Mouse (Mus musculus): Measurements from ENCODE around the gene Vmn1r121.
"Not testable (repeated sequence)": the region's sequence is repeated elsewhere in the genome, so short reads cannot be mapped to it uniquely, and the experiment has no call there.

Vmn1r121 gene

GRCm38 (mm10) chr7:21098413-21098812 lies at the start of gene Vmn1r121:
Vmn1r121 (minus strand) TSS chr7:21098513.
- DNase-seq (ENCODE audit: low read depth, low spot score) = not testable (repeated sequence)

DNA sequence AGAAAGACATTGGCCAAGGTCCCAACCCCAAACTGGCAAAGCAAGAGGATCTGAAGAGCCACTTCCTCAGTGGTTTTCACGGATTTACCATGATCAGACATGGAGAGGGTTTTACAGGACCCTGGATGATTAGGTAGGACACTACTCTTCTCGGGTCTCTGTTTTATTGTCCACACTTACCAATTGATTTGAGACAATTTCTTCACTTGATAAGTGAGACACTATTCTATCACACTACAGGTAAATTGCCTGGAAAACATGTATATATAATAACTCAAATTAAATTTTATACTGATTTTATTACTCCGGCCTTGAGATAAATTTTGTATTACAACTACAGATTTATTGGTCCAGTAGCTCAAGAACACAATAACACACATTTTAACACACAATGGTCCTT lies 35.7 kb upstream of the Vmn1r121 start, which contains the start of gene Vmn1r122:
Gene Vmn1r122, minus strand, starts transcription at position 101 of the 400 bp plus-strand sequence.
- DNase-seq (ENCODE audit: low read depth, low spot score) = not testable (repeated sequence)

DNA sequence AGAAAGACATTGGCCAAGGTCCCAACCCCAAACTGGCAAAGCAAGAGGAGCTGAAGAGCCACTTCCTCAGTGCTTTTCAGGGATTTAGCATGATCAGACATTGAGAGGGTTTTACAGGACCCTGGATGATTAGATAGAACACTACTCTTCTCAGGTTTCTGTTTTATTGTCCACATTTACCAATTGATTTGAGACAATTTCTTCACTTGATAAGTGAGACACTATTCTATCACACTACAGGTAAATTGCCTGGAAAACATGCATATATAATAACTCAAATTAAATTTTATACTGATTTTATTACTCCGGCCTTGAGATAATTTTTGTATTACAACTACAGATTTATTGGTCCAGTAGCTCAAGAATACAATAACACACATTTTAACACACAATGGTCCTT lies 44.6 kb downstream of the Vmn1r121 start, which contains the start of gene Vmn1r120:
Gene Vmn1r120, minus strand, starts transcription at position 101 of the 400 bp plus-strand sequence.
- DNase-seq (ENCODE audit: low read depth, low spot score) = not testable (repeated sequence)

Data from brain, embryonic 18.5 days (tissue).